Mouse (Mus musculus) neural tube, embryonic 11.5 days (tissue): ENCODE measurements around the gene Sec24c. TPM values are rescaled to one million over a fixed set of nuclear protein-coding genes. Genes with fewer than 3 reads are reported as not detected.
"Not testable (repeated sequence)": the region's sequence is repeated elsewhere in the genome, so short reads cannot be mapped to it uniquely, and the experiment has no call there.

Experiments
- ATAC-seq: fragments of 200-750 bp; cut with Nextera tagmentation; 2 replicates; pipeline ENCODE4 v1.8.0; 2017; ENCODE audit warnings: moderate number of reproducible peaks, mild to moderate bottlenecking, moderate TSS enrichment, moderate library complexity; ENCODE audit not compliant: insufficient read depth, low FRiP score, low TSS enrichment
- DNase-seq: peaks from one replicate; pipeline ENCODE4 v3.0.0-alpha.2; 2015; ENCODE audit warnings: low spot score
- H3K27ac ChIP-seq: fragments of 300-500 bp; sonication (generic); 2 replicates; pipeline ENCODE4 v1.5.1; 2014; ENCODE audit warnings: low read depth, mild to moderate bottlenecking, low read length
- H3K27me3 ChIP-seq: fragments of 300-500 bp; sonication (generic); 2 replicates; pipeline ENCODE4 v1.6.1; 2014; ENCODE audit warnings: mild to moderate bottlenecking, low read length, mixed read lengths; ENCODE audit not compliant: control insufficient read depth, insufficient read depth
- H3K36me3 ChIP-seq: fragments of 300-500 bp; sonication (generic); 2 replicates; pipeline ENCODE4 v1.6.1; 2014; ENCODE audit warnings: mild to moderate bottlenecking, low read length, moderate library complexity, mixed read lengths; ENCODE audit not compliant: control insufficient read depth, insufficient read depth
- H3K4me1 ChIP-seq: fragments of 300-500 bp; sonication (generic); 2 replicates; pipeline ENCODE4 v1.6.1; 2014; ENCODE audit warnings: low read length, mixed read lengths; ENCODE audit not compliant: control insufficient read depth, insufficient read depth
- H3K4me2 ChIP-seq: fragments of 300-500 bp; sonication (generic); 2 replicates; pipeline ENCODE4 v1.6.1; 2014; ENCODE audit warnings: low read depth, mild to moderate bottlenecking, moderate library complexity
- H3K4me3 ChIP-seq: fragments of 300-500 bp; sonication (generic); 2 replicates; pipeline ENCODE4 v1.5.1; 2014; ENCODE audit warnings: low read depth, low read length
- H3K9ac ChIP-seq: fragments of 300-500 bp; sonication (generic); 2 replicates; pipeline ENCODE4 v1.6.1; 2014; ENCODE audit warnings: mild to moderate bottlenecking, low read length
- H3K9me3 ChIP-seq: fragments of 300-500 bp; sonication (generic); 2 replicates; pipeline ENCODE4 v1.6.1; 2016; ENCODE audit warnings: low read length; ENCODE audit not compliant: control insufficient read depth
- WGBS: fragments of 180-500 bp; shearing (Covaris S2); extraction: QIAGEN DNeasy Blood & Tissue Kit; methylation state at CpG from one replicate; pipeline ENCODE4 v1.1.7; 2014; 5-methylcytosine and 5-hydroxymethylcytosine counted together
- polyA plus RNA-seq: library from polyadenylated mRNA; unstranded; fragments of >200 nt; fragmentation: Nextera tagmentation; extraction: Ambion mirVana; gene quantifications from 2 replicates; pipeline ENCODE4 v1.2.1, GENCODE M21; 2014

The Sec24c gene
- 90.6 and 95.8 TPM in 2 replicates for polyA plus RNA-seq

DNA sequence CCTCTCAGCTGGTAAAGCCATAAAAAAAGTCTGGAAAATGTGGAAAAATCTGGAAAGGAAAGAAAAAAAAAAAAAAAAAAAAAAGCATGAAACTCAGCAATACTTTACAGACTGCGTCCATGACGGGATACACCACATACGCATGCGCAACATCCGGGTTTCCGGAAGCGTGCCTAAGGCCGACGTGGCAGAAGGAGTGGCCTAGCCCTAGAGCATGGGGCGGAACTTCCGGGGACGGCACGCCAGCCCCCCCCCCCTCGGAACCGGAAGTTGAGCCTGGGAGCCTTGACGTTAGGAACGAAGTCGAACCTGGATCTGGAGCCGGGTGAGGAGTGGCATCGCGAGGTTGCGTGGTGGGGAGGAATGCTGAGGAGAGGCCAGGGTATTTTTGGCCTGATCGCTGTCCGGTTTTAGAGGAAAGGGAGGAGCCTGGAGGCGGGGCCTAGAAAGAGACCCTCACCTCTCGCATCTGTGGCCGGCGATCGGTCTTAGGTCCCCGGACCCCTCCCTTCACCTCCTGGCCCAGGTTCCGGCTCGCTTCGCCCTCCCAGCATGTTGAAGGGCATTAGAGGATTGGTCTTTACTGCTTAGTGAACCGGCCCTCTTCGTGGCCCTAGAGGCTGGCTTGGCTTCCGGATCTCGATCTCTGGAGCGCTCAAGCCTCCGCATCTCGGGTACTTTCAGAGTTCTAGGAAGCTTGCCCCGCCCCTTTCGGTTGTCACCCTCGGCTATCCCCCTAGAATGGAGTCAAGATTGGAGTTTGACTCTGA is at the start of gene Sec24c:
TSS of gene Sec24c (plus strand) at position 245 of the 770 bp plus-strand sequence.
- under 1% methylated on average over 42 of the region's 43 CpGs for WGBS
- peak within 1 kb of the TSS; percentile 70 for H3K4me2 ChIP-seq
- H3K36me3 ChIP-seq: peaks cover 13% of the 10 kb centered on the region
- H3K27me3 ChIP-seq: no peaks in the 10 kb centered on the region
- DNase-seq: peak; percentile 99
- H3K4me3 ChIP-seq: peak within 1 kb of the TSS; percentile 79
- peak within 1 kb of the TSS; percentile 69 for H3K9ac ChIP-seq
- H3K4me1 ChIP-seq: no peaks in the 10 kb centered on the region
- no peaks in the 10 kb centered on the region for H3K9me3 ChIP-seq
- H3K27ac ChIP-seq: peak within 1 kb of the TSS; percentile 49
- peak; percentile 97 for ATAC-seq

DNA sequence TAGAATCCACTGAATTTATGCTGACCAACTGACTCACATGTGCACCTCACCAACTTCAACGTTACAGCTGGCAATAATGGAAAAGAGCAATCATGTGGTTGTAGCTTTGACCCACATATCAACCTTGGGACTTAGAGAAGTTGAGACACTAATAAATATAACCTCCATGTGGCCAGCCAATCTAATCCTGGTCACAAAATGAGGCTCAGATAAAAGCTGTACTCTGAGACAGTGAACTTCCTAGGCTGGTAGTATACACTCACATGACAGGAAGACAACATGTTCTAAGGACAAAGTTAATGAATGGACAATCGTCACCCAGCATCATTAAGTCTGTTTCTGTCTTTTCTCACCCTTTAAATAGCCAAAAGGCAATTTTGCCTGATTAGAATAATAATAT is 47.7 kb upstream of the Sec24c start:
- Histone ChIP-seq H3K9me3 (no peaks in the 10 kb centered on the region), H3K4me1 (no peaks in the 10 kb centered on the region), H3K4me2 (no peak overlapping the region), H3K9ac (no peak overlapping the region), H3K36me3 (no peaks in the 10 kb centered on the region), H3K27me3 (no peaks in the 10 kb centered on the region), H3K27ac (no peak overlapping the region), H3K4me3 (no peak overlapping the region)
- WGBS: 91% methylated on average over 2 of the region's 2 CpGs
- DNase-seq: no peak
- no peak for ATAC-seq

DNA sequence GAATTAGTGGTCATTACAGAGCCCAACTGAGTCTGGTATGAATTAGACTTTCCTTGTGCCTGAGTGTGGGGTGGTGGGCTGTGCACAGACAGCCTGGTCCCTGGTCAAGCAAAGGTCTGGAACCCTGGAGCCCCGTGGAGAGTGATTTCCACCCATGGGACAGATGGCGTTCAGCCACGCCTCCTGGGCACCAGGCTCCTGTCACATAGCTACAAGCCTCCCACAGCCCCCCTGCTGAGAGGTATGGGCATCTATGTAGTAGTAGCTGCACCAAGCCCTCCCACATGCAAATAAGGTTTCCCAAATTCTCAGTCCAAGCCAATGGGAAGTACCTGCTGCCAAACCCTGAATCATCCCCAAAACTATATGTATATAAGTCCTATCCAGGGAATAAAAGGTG is 47.1 kb upstream of the Sec24c start:
- no peak overlapping the region for H3K27ac ChIP-seq
- no peaks in the 10 kb centered on the region for H3K36me3 ChIP-seq
- H3K4me3 ChIP-seq: no peak overlapping the region
- no peak overlapping the region for H3K4me2 ChIP-seq
- WGBS: 68% methylated on average over 3 of the region's 3 CpGs
- DNase-seq (no peak), ATAC-seq (no peak)
- no peaks in the 10 kb centered on the region for H3K9me3 ChIP-seq
- no peaks in the 10 kb centered on the region for H3K4me1 ChIP-seq
- no peaks in the 10 kb centered on the region for H3K27me3 ChIP-seq
- H3K9ac ChIP-seq: no peak overlapping the region

DNA sequence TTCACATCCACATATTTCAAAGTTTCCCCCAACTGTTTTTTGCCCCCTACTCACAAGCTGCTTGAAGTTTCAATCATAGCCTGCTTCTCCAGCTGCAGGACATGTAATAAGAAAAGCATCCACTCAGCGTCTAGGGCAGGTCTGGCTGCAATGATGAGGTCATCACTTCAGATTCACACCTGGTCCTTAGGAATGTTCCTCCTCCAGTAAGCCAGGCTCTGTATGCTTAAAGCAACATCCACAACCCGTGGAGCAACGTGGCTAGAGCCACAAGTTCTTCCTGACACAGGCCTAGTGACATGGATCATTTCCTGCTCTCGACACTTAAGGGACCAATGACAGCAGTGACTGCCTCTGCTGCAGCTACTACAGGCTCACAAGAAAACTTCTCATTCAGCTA is 42.9 kb upstream of the Sec24c start:
- Histone ChIP-seq H3K9ac (no peak overlapping the region), H3K36me3 (no peaks in the 10 kb centered on the region), H3K27me3 (no peaks in the 10 kb centered on the region), H3K9me3 (no peaks in the 10 kb centered on the region), H3K4me3 (no peak overlapping the region), H3K4me2 (no peak overlapping the region), H3K27ac (no peak overlapping the region), H3K4me1 (no peaks in the 10 kb centered on the region)
- 73% methylated on average over 4 of the region's 4 CpGs for WGBS
- no peak for DNase-seq
- no peak for ATAC-seq

DNA sequence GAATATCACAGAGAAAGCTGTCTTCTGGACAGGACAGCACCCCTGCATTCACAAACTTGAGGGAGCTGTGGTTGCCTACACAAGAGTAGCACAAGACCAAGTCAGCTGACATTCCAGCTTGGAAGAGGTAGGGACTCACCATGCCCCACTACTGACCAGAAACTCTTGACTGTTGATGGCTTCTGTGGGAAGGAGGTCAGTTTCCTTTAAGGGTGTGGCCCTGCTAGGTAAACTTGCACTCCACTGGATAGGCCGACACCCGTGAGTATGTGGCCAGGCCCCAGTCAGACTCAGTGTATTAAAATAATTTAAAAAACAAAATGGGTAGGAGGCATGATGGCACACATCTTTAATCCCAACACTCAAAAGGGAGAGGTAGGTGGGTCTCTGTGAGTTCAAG is 38.6 kb upstream of the Sec24c start:
- DNase-seq (no peak), ATAC-seq (no peak)
- H3K27me3 ChIP-seq: no peaks in the 10 kb centered on the region
- 95% methylated on average over 2 of the region's 2 CpGs for WGBS
- no peak overlapping the region for H3K27ac ChIP-seq
- no peaks in the 10 kb centered on the region for H3K9me3 ChIP-seq
- no peak overlapping the region for H3K4me3 ChIP-seq
- H3K36me3 ChIP-seq: no peaks in the 10 kb centered on the region
- no peak overlapping the region for H3K9ac ChIP-seq
- peaks cover 5% of the 10 kb centered on the region for H3K4me1 ChIP-seq
- H3K4me2 ChIP-seq: no peak overlapping the region

GRCm38 (mm10) chr14:20636968-20637367 is 37.1 kb upstream of the Sec24c start:
- H3K36me3 ChIP-seq, H3K9ac ChIP-seq, H3K27ac ChIP-seq, ATAC-seq, H3K9me3 ChIP-seq, H3K4me2 ChIP-seq, DNase-seq, H3K4me1 ChIP-seq, H3K4me3 ChIP-seq, H3K27me3 ChIP-seq: not testable (repeated sequence)
- WGBS: 91% methylated on average over 3 of the region's 3 CpGs

DNA sequence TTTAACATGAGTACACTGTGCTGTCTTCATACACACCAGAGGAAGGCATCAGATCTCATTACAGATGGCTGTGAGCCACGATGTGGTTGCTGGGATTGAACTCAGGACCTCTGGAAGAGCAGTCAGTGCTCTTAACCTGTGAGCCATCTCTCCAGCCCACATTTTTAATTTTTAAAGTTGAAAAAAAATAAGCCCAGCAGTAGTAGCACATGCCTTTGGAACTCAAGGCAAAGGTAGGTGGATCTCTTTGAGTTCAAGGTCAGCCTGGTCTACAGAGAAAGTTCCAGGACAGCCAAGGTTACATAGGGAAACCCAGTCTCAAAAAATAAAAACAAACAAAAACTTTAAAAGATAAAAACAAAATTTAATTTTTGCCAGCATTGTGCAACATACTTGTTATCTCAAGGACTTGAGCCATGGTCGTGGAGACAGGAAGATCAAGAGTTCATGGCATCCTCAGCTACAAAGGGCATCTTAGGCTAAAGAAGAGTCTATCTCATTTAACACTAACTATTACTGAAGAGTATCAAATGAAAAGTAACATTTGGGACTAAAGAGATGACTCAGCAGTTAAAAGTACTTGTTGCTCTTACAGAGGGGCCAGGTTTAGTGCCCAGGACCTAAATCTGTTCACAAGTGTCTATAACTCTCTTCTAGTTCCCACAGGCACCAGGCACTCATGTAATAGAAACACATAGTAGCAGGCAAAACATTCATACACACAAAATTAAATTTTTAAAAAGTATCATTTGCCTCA is 36.1 kb upstream of the Sec24c start:
- DNase-seq (no peak), ATAC-seq (no peak)
- H3K4me1 ChIP-seq: peaks cover 5% of the 10 kb centered on the region
- WGBS: 89% methylated on average over 2 of the region's 2 CpGs
- H3K4me3 ChIP-seq: no peak overlapping the region
- H3K9me3 ChIP-seq: no peaks in the 10 kb centered on the region
- H3K4me2 ChIP-seq: no peak overlapping the region
- no peaks in the 10 kb centered on the region for H3K27me3 ChIP-seq
- no peak overlapping the region for H3K9ac ChIP-seq
- H3K27ac ChIP-seq: no peak overlapping the region
- no peaks in the 10 kb centered on the region for H3K36me3 ChIP-seq

DNA sequence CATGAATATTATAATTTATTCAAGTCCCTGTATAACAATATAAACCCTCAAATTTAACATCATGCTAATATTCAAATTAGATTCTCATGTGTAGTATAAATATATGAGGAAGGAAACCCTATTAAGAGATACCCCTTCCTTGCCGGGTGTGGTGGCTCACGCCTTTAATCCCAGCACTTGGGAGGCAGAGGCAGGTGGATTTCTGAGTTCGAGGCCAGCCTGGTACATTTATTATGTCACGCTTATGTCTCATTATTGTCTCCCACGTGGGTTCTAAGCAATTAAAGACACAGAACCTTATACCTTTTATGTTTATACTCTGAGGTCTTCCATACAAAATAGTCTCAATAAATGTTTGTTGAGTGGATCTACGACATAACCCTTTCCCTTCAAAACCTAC is 35.4 kb upstream of the Sec24c start:
- DNase-seq (no peak), ATAC-seq (no peak)
- Histone ChIP-seq H3K4me3 (no peak overlapping the region), H3K4me1 (peaks cover 5% of the 10 kb centered on the region), H3K9me3 (no peaks in the 10 kb centered on the region), H3K27me3 (no peaks in the 10 kb centered on the region), H3K27ac (no peak overlapping the region), H3K9ac (no peak overlapping the region), H3K36me3 (no peaks in the 10 kb centered on the region), H3K4me2 (no peak overlapping the region)
- WGBS: 94% methylated on average over 6 of the region's 6 CpGs
